Comparison of ENCODE assay signal across 8 mouse cellular contexts in the genomic region with DNA sequence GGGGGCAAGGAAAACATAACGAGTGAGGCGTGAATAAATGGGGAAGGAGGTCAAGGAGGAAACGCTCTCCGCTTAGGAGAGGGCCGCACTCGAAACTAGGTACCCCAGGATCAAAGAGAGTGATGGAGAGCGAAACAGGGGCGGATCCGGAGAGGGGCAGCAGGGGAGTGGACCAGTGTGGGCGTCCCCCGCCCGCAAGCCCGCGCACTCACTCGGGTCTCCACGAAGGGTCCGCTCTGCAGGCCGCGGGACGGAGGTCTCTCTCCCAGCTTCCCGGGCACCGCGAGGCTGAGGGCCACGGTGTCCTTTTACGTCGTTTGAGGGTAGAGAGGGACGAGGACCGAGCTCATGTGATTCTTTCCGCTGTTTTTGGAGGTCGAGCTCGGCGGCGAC. TPM values are rescaled to one million over a fixed set of nuclear protein-coding genes. Genes with fewer than 3 reads are reported as not detected.
A peak's percentile ranks its signal among the peaks of the same experiment; 100 is the strongest.
DNase-seq lines count a peak whose midpoint lies in the region; ATAC-seq and TF ChIP-seq lines count a peak whose summit lies in the region.

No protein-coding gene starts in this region.

- H3K4me3 ChIP-seq in kidney, adult 2 months (ENCODE audit: insufficient read depth, low read depth, low read length): peak overlapping the region; percentile 87
- H3K4me3 ChIP-seq in bone marrow, adult 2 months (replicated peaks; ENCODE audit: control insufficient read depth, low read depth, low read length): peak overlapping the region; percentile 93
- H3K4me3 ChIP-seq in forebrain, embryonic 16.5 days (replicated peaks; ENCODE audit: low read length): peak overlapping the region; percentile 83
- peak overlapping the region; percentile 85 for H3K4me3 ChIP-seq in liver, embryonic 13.5 days (replicated peaks)
- peak overlapping the region; percentile 93 for H3K4me3 ChIP-seq in stomach, embryonic 15.5 days (replicated peaks)

- DNase-seq in kidney, adult 2 months: no peak
- no peak for DNase-seq in kidney, postnatal 14 days
- DNase-seq in liver, embryonic 13.5 days: no peak
- no peak for DNase-seq in B cell, adult 2 months
- DNase-seq in c-Kit-positive CD71-positive TER-119-positive erythroid progenitor cells, embryonic 14.5 days (ENCODE audit: low spot score): no peak

- no peaks in the 10 kb centered on the region for H3K9me3 ChIP-seq in forebrain, embryonic 16.5 days (ENCODE audit: control insufficient read depth, low read length)
- no peaks in the 10 kb centered on the region for H3K9me3 ChIP-seq in liver, embryonic 13.5 days (replicated peaks)
- no peaks in the 10 kb centered on the region for H3K9me3 ChIP-seq in stomach, embryonic 15.5 days

- ATAC-seq in forebrain, embryonic 16.5 days: no peak
- ATAC-seq in liver, embryonic 13.5 days (ENCODE audit: low read depth): peak; percentile 20; the same call in 1 of the 2 replicates
- ATAC-seq in stomach, embryonic 15.5 days (ENCODE audit: insufficient read depth, low FRiP score, low read depth): peak; percentile 9; the same call in 1 of the 2 replicates

- under 1% methylated on average over 33 of the region's 33 CpGs for WGBS in kidney, adult 2 months
- under 1% methylated on average over 33 of the region's 33 CpGs for WGBS in bone marrow, adult 2 months
- WGBS in forebrain, embryonic 16.5 days: 0% methylated on average over 33 of the region's 33 CpGs
- WGBS in liver, embryonic 13.5 days (ENCODE audit: insufficient replicate concordance): under 1% methylated on average over 33 of the region's 33 CpGs
- WGBS in stomach, embryonic 15.5 days: under 1% methylated on average over 33 of the region's 33 CpGs

- peak overlapping the region; percentile 83 for H3K4me2 ChIP-seq in forebrain, embryonic 16.5 days (ENCODE audit: low read length)
- peak overlapping the region; percentile 92 for H3K4me2 ChIP-seq in liver, embryonic 13.5 days
- H3K4me2 ChIP-seq in stomach, embryonic 15.5 days: peak overlapping the region; percentile 92

- no peak for TF ChIP-seq POLR2A in kidney, adult 2 months (IDR thresholded peaks at IDR 0.05; ENCODE audit: low read depth, low read length)
- no peak for TF ChIP-seq POLR2A in bone marrow, adult 2 months (IDR thresholded peaks at IDR 0.05; ENCODE audit: borderline replicate concordance, control insufficient read depth, low read depth, low read length)

- H3K27ac ChIP-seq in kidney, adult 2 months (ENCODE audit: insufficient read depth, low read depth, low read length): peak overlapping the region; percentile 97
- peak overlapping the region; percentile 89 for H3K27ac ChIP-seq in bone marrow, adult 2 months (ENCODE audit: control insufficient read depth, insufficient read depth, low read depth, low read length, poor library complexity)
- H3K27ac ChIP-seq in forebrain, embryonic 16.5 days (ENCODE audit: low read length): peak overlapping the region; percentile 93
- peak overlapping the region; percentile 95 for H3K27ac ChIP-seq in liver, embryonic 13.5 days
- peak overlapping the region; percentile 98 for H3K27ac ChIP-seq in stomach, embryonic 15.5 days

- no peaks in the 10 kb centered on the region; the same call in 1 of the 2 replicates for H3K36me3 ChIP-seq in kidney, adult 2 months (ENCODE audit: control insufficient read depth, insufficient read depth, low read length)
- no peaks in the 10 kb centered on the region for H3K36me3 ChIP-seq in forebrain, embryonic 16.5 days (ENCODE audit: control insufficient read depth, insufficient read depth)
- H3K36me3 ChIP-seq in liver, embryonic 13.5 days: peaks cover 13% of the 10 kb centered on the region
- H3K36me3 ChIP-seq in stomach, embryonic 15.5 days: 0 out of 2 replicates have a peak, but pooled peaks cover 2% of the 10 kb centered on the region

- no peak for TF ChIP-seq CTCF in kidney, adult 2 months (conservative IDR thresholded peaks at IDR 0.05; ENCODE audit: insufficient read depth, insufficient read length, low read depth, low read length)
- TF ChIP-seq CTCF in bone marrow, adult 2 months (IDR thresholded peaks at IDR 0.05; ENCODE audit: control insufficient read depth, insufficient read depth, low read length): no peak

- H3K9ac ChIP-seq in forebrain, embryonic 16.5 days (replicated peaks; ENCODE audit: low read depth, low read length): peak overlapping the region; percentile 81
- peak overlapping the region; percentile 86 for H3K9ac ChIP-seq in liver, embryonic 13.5 days
- peak overlapping the region; percentile 97 for H3K9ac ChIP-seq in stomach, embryonic 15.5 days

- peaks cover 11% of the 10 kb centered on the region; the same call in 1 of the 2 replicates for H3K4me1 ChIP-seq in kidney, adult 2 months (ENCODE audit: control insufficient read depth, insufficient read depth, low read length)
- H3K4me1 ChIP-seq in bone marrow, adult 2 months (ENCODE audit: control insufficient read depth, insufficient read depth, low read length): peaks cover 2% of the 10 kb centered on the region; the same call in 1 of the 2 replicates
- peaks cover 34% of the 10 kb centered on the region for H3K4me1 ChIP-seq in forebrain, embryonic 16.5 days (replicated peaks; ENCODE audit: control insufficient read depth, insufficient read depth, low read length)
- peaks cover 56% of the 10 kb centered on the region for H3K4me1 ChIP-seq in liver, embryonic 13.5 days (replicated peaks)
- H3K4me1 ChIP-seq in stomach, embryonic 15.5 days: peaks cover 2% of the 10 kb centered on the region; the same call in 1 of the 2 replicates

- no peaks in the 10 kb centered on the region for H3K27me3 ChIP-seq in kidney, adult 2 months (replicated peaks; ENCODE audit: control insufficient read depth, insufficient read depth, low read length)
- no peaks in the 10 kb centered on the region for H3K27me3 ChIP-seq in forebrain, embryonic 16.5 days (replicated peaks; ENCODE audit: control insufficient read depth, insufficient read depth, low read length)
- H3K27me3 ChIP-seq in liver, embryonic 13.5 days: no peaks in the 10 kb centered on the region
- H3K27me3 ChIP-seq in stomach, embryonic 15.5 days (replicated peaks): no peaks in the 10 kb centered on the region

RNA-seq across cellular contexts. Expression of a gene that starts 0.9 kb away (rescaled TPM):
- polyA plus RNA-seq in kidney, adult 2 months (2012; rRNA removed): 31.6 and 40.3 TPM in 2 replicates
- 6.6 and 9.2 TPM in 2 replicates for polyA plus RNA-seq in bone marrow, adult 2 months (2011; ENCODE audit: insufficient read depth, insufficient read length, low replicate concordance, missing spikeins)
- polyA plus RNA-seq in forebrain, embryonic 16.5 days (2015; fragmentation: Nextera tagmentation; extraction: Ambion mirVana): 19.4 and 23.8 TPM in 2 replicates
- 9.0 and 11.9 TPM in 2 replicates for polyA plus RNA-seq in liver, embryonic 13.5 days (2015; fragmentation: Nextera tagmentation; extraction: Ambion mirVana)
- 26.6 and 27.9 TPM in 2 replicates for polyA plus RNA-seq in stomach, embryonic 15.5 days (2015; fragmentation: Nextera tagmentation; extraction: Ambion mirVana)

RNA-seq across cellular contexts. Expression of a gene that starts 14.0 kb away (rescaled TPM):
- 33.5 and 47.4 TPM in 2 replicates for polyA plus RNA-seq in kidney, adult 2 months (2012; rRNA removed)
- polyA plus RNA-seq in bone marrow, adult 2 months (2011; ENCODE audit: insufficient read depth, insufficient read length, low replicate concordance, missing spikeins): 74.5 and 96.7 TPM in 2 replicates
- polyA plus RNA-seq in forebrain, embryonic 16.5 days (2015; fragmentation: Nextera tagmentation; extraction: Ambion mirVana): 130 and 132 TPM in 2 replicates
- 132 and 139 TPM in 2 replicates for polyA plus RNA-seq in liver, embryonic 13.5 days (2015; fragmentation: Nextera tagmentation; extraction: Ambion mirVana)
- 128 and 134 TPM in 2 replicates for polyA plus RNA-seq in stomach, embryonic 15.5 days (2015; fragmentation: Nextera tagmentation; extraction: Ambion mirVana)

RNA-seq across cellular contexts. Expression of a gene that starts 14.4 kb away (rescaled TPM):
- 890 and 915 TPM in 2 replicates for polyA plus RNA-seq in kidney, adult 2 months (2012; rRNA removed)
- polyA plus RNA-seq in bone marrow, adult 2 months (2011; ENCODE audit: insufficient read depth, insufficient read length, low replicate concordance, missing spikeins): 41.0 and 71.1 TPM in 2 replicates
- polyA plus RNA-seq in forebrain, embryonic 16.5 days (2015; fragmentation: Nextera tagmentation; extraction: Ambion mirVana): 259 and 260 TPM in 2 replicates
- polyA plus RNA-seq in liver, embryonic 13.5 days (2015; fragmentation: Nextera tagmentation; extraction: Ambion mirVana): 105 and 122 TPM in 2 replicates
- 153 and 185 TPM in 2 replicates for polyA plus RNA-seq in stomach, embryonic 15.5 days (2015; fragmentation: Nextera tagmentation; extraction: Ambion mirVana)

RNA-seq across cellular contexts. Expression of a gene that starts 55.5 kb away (rescaled TPM):
- polyA plus RNA-seq in kidney, adult 2 months (2012; rRNA removed): 121 and 131 TPM in 2 replicates
- polyA plus RNA-seq in bone marrow, adult 2 months (2011; ENCODE audit: insufficient read depth, insufficient read length, low replicate concordance, missing spikeins): 6.4 and 16.2 TPM in 2 replicates
- 32.7 and 33.3 TPM in 2 replicates for polyA plus RNA-seq in forebrain, embryonic 16.5 days (2015; fragmentation: Nextera tagmentation; extraction: Ambion mirVana)
- 4.5 and 5.9 TPM in 2 replicates for polyA plus RNA-seq in liver, embryonic 13.5 days (2015; fragmentation: Nextera tagmentation; extraction: Ambion mirVana)
- polyA plus RNA-seq in stomach, embryonic 15.5 days (2015; fragmentation: Nextera tagmentation; extraction: Ambion mirVana): 24.1 and 24.6 TPM in 2 replicates
